ENCODE assay signal across 10 mouse cellular contexts in the genomic region with DNA sequence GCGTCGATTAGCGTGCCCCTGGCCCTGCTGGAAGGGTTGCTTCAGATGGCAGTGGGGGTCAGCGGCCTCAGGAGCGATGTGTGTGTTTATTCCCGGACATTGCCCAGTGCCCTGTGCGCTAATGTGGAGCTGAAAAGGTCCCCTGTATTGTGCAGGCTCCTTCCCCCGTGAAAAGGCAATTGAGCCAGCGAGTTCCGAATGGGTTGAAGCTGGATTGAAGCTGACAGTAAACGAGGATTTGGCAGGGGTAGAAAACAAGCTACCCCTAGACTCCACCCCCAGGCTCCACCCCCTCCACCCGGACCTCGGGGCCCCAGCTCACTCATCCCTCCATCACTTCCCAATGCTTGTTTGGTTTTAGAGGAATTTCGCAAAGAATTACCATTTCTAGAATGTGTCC. TPM values are rescaled to one million over a fixed set of nuclear protein-coding genes. Genes with fewer than 3 reads are reported as not detected.
DNase-seq lines count a peak whose midpoint lies in the region; ATAC-seq lines count a peak whose summit lies in the region.
"Had no signal": no experiment of that assay in that cellular context is flagged by ENCODE, and none has a peak within 500 bp of the region (broad histone marks: within the 10 kb centered on the region; RNA-seq: fewer than 3 reads in every experiment).

No protein-coding gene starts in this region.

- no peak overlapping the region for H3K4me2 ChIP-seq in hindbrain, embryonic 11.5 days (replicated peaks; ENCODE audit: low read depth, low read length)
- H3K4me2 ChIP-seq in forebrain, embryonic 13.5 days, result peak overlapping the region; percentile 28
- H3K4me2 ChIP-seq in midbrain, embryonic 14.5 days (ENCODE audit: low read length), result peak overlapping the region; percentile 21; the same call in 1 of the 2 replicates

- peak overlapping the region; percentile 28; the same call in 1 of the 2 replicates for H3K4me3 ChIP-seq in hindbrain, embryonic 10.5 days
- H3K4me3 ChIP-seq in hindbrain, embryonic 11.5 days (ENCODE audit: low read depth, low read length), result no peak overlapping the region
- H3K4me3 ChIP-seq in forebrain, embryonic 13.5 days, result no peak overlapping the region
- no peak overlapping the region for H3K4me3 ChIP-seq in midbrain, embryonic 14.5 days (replicated peaks; ENCODE audit: low read depth, low read length)

- 3% methylated on average over 14 of the region's 14 CpGs for WGBS in hindbrain, embryonic 10.5 days
- WGBS in hindbrain, embryonic 11.5 days, result 7% methylated on average over 14 of the region's 14 CpGs
- WGBS in forebrain, embryonic 13.5 days, result 3% methylated on average over 14 of the region's 14 CpGs
- 4% methylated on average over 14 of the region's 14 CpGs for whole genome bisulfite sequencing in midbrain, embryonic 14.5 days

- DNase-seq in hindbrain, embryonic 10.5 days (ENCODE audit: low spot score), result peak; percentile 20
- DNase-seq in hindbrain, embryonic 11.5 days (ENCODE audit: low spot score), result no peak
- peak; percentile 54 for DNase-seq in ZHBTc4 (ENCODE audit: low read depth, low spot score)
- peak; percentile 42 for DNase-seq in midbrain, embryonic 14.5 days
- DNase-seq in right cerebral cortex, postnatal 10 days (ENCODE audit: low spot score in 2 of 2), result no peak
- DNase-seq in gastrocnemius, postnatal 14 days, result no peak
- no peak for DNase-seq in urinary bladder, postnatal 25 days (ENCODE audit: low spot score)
- DNase-seq: gastrocnemius, postnatal 36 days; liver, postnatal 0 days had no signal

- ATAC-seq in hindbrain, embryonic 11.5 days (ENCODE audit: low FRiP score), result no peak
- ATAC-seq in forebrain, embryonic 13.5 days, result no peak
- ATAC-seq in midbrain, embryonic 14.5 days (ENCODE audit: low FRiP score, low TSS enrichment), result no peak
- ATAC-seq: liver, postnatal 0 days had no signal

- no peak overlapping the region for H3K9ac ChIP-seq in hindbrain, embryonic 11.5 days (ENCODE audit: low read depth, low read length)
- H3K9ac ChIP-seq in forebrain, embryonic 13.5 days, result no peak overlapping the region
- H3K9ac ChIP-seq in midbrain, embryonic 14.5 days (replicated peaks; ENCODE audit: low read length), result no peak overlapping the region
- H3K9ac ChIP-seq: liver, postnatal 0 days had no signal

- H3K4me1 ChIP-seq in hindbrain, embryonic 10.5 days (replicated peaks), result peaks cover 73% of the 10 kb centered on the region
- peaks cover 9% of the 10 kb centered on the region; the same call in 1 of the 2 replicates for H3K4me1 ChIP-seq in hindbrain, embryonic 11.5 days (replicated peaks; ENCODE audit: control insufficient read depth, insufficient read depth, low read length)
- peaks cover 33% of the 10 kb centered on the region for H3K4me1 ChIP-seq in forebrain, embryonic 13.5 days
- peaks cover 19% of the 10 kb centered on the region for H3K4me1 ChIP-seq in midbrain, embryonic 14.5 days (ENCODE audit: control insufficient read depth, insufficient read depth, low read length)

- H3K27me3 ChIP-seq in hindbrain, embryonic 10.5 days (ENCODE audit: insufficient read depth, poor library complexity, severe bottlenecking), result peaks cover 84% of the 10 kb centered on the region
- peaks cover 31% of the 10 kb centered on the region for H3K27me3 ChIP-seq in hindbrain, embryonic 11.5 days (ENCODE audit: control insufficient read depth, insufficient read depth, low read length)
- peaks cover 37% of the 10 kb centered on the region for H3K27me3 ChIP-seq in forebrain, embryonic 13.5 days
- H3K27me3 ChIP-seq in midbrain, embryonic 14.5 days (ENCODE audit: control insufficient read depth, insufficient read depth, low read length), result peaks cover 46% of the 10 kb centered on the region

- H3K27ac ChIP-seq in hindbrain, embryonic 10.5 days, result peak overlapping the region; percentile 36; the same call in 1 of the 2 replicates
- no peak overlapping the region for H3K27ac ChIP-seq in hindbrain, embryonic 11.5 days (ENCODE audit: low read depth, low read length)
- H3K27ac ChIP-seq in forebrain, embryonic 13.5 days, result no peak overlapping the region
- H3K27ac ChIP-seq in midbrain, embryonic 14.5 days (replicated peaks; ENCODE audit: low read depth, low read length), result no peak overlapping the region

- peaks cover 13% of the 10 kb centered on the region; the same call in 1 of the 2 replicates for H3K9me3 ChIP-seq in hindbrain, embryonic 10.5 days
- no peaks in the 10 kb centered on the region for H3K9me3 ChIP-seq in hindbrain, embryonic 11.5 days (ENCODE audit: control insufficient read depth, low read length)
- H3K9me3 ChIP-seq in forebrain, embryonic 13.5 days (replicated peaks), result no peaks in the 10 kb centered on the region
- peaks cover 4% of the 10 kb centered on the region; the same call in 1 of the 2 replicates for H3K9me3 ChIP-seq in midbrain, embryonic 14.5 days (ENCODE audit: control insufficient read depth, low read length)

- peaks cover 6% of the 10 kb centered on the region for H3K36me3 ChIP-seq in hindbrain, embryonic 10.5 days
- no peaks in the 10 kb centered on the region for H3K36me3 ChIP-seq in hindbrain, embryonic 11.5 days (ENCODE audit: control insufficient read depth, insufficient read depth, low read length)
- no peaks in the 10 kb centered on the region for H3K36me3 ChIP-seq in forebrain, embryonic 13.5 days (ENCODE audit: poor library complexity, severe bottlenecking)
- H3K36me3 ChIP-seq in midbrain, embryonic 14.5 days (ENCODE audit: control insufficient read depth, insufficient read depth, low read length), result no peaks in the 10 kb centered on the region

- intact Hi-C loops in gastrocnemius, postnatal 14 days (cut with DNase I; ENCODE audit: low total_unique reads), result no loop called here

RNA-seq across cellular contexts. Expression of a gene that starts 12.3 kb away (rescaled TPM):
- polyA plus RNA-seq in hindbrain, embryonic 10.5 days (2016; fragmentation: Nextera tagmentation; extraction: Ambion mirVana), result 13.8 and 14.4 TPM in 2 replicates
- 6.4 and 7.8 TPM in 2 replicates for polyA plus RNA-seq in hindbrain, embryonic 11.5 days (2014; fragmentation: Nextera tagmentation; extraction: Ambion mirVana)
- 1.3 and 1.9 TPM in 2 replicates for polyA plus RNA-seq in forebrain, embryonic 13.5 days (2015; fragmentation: Nextera tagmentation; extraction: Ambion mirVana)
- polyA plus RNA-seq in midbrain, embryonic 14.5 days (2014; fragmentation: Nextera tagmentation; extraction: Ambion mirVana), result 2.1 and 3.1 TPM in 2 replicates
- 10 to 100 TPM; 31.2 to 32.9 TPM for total RNA-seq in gastrocnemius, postnatal 14 days (2021)

Comparison
In these comparisons a context has a peak if more than half of its experiments do, and no peak if none do; other contexts are left out.
1. DNase-seq: peak in hindbrain, embryonic 10.5 days (single experiment), ZHBTc4 (single experiment) and midbrain, embryonic 14.5 days (single experiment); none in hindbrain, embryonic 11.5 days (single experiment), right cerebral cortex, postnatal 10 days (0 of 2), gastrocnemius, postnatal 14 days (single experiment) and urinary bladder, postnatal 25 days (single experiment).